Mouse (Mus musculus) embryonic stem cell, embryonic (primary cell): ENCODE data around the gene Metrnl.

ENCODE experiments used
- CTCF ChIA-PET, 4 experiments: fragments of 300-600 bp in 2 of 4; fragments of 350-600 bp in 2 of 4; sonication (Branson Sonifier 250); formaldehyde crosslinking; loops; one replicate each; lab custom pipeline; 2022; ENCODE audit warnings: inconsistent platforms in 2 of 4; lab: Charles Lee
- POLR2A ChIA-PET, 4 experiments: fragments of 300-600 bp in 2 of 4; fragments of 350-600 bp in 2 of 4; sonication (Branson Sonifier 250); formaldehyde crosslinking; loops; one replicate each; lab custom pipeline; 2022; ENCODE audit warnings: antibody characterized with exemption in 4 of 4, inconsistent platforms in 1 of 4; lab: Charles Lee

Gene Metrnl

GRCm38 (mm10) chr11:121672990-121673572, 28.3 kb upstream of the Metrnl start, which contains the start of gene B3gntl1:
Gene B3gntl1 (minus strand): TSS chr11:121673153.
- ChIA-PET CTCF (interaction anchor here in 3 of 4 experiments (0.6 to 2.1 kb wide), 7 partner anchors 9 to 436 kb away, joined by 3 to 5 read pairs (median 3); partner anchors contain the start of genes Metrnl (in 1 of the 3) and Narf (in 1 of the 3)), POLR2A (interaction anchor here (0.6 to 3.8 kb wide), 96 partner anchors 8 to 1543 kb away, joined by 3 to 70 read pairs (median 4); partner anchors contain the start of genes Metrnl (in 3 of the 4), Tbcd (in 3 of the 4), Zfp750 (in 3 of the 4) and Foxk2 (in 2 of the 4))

- ChIA-PET CTCF (interaction anchor here in 2 of 4 experiments (0.7 to 2.1 kb wide), 5 partner anchors 8 to 28 kb away, joined by 3 to 5 read pairs (median 3); partner anchors contain the start of gene Metrnl (in 1 of the 2)), POLR2A (interaction anchor here (0.8 to 3.8 kb wide), 69 partner anchors 9 to 1100 kb away, joined by 3 to 70 read pairs (median 5); partner anchors contain the start of genes Metrnl (in 3 of the 4), Foxk2 (in 2 of the 4), Tbcd (in 2 of the 4) and Zfp750 (in 2 of the 4))
Observed at GRCm38 (mm10) chr11:121673629-121674028, 27.7 kb upstream of the Metrnl start.

- POLR2A ChIA-PET = interaction anchor here in 1 of 4 experiments (0.6 to 1.2 kb wide), 3 partner anchors 10 to 47 kb away, joined by 3 to 5 read pairs (median 4); no protein-coding TSS in a partner anchor
- CTCF ChIA-PET = no interaction called here
Observed at GRCm38 (mm10) chr11:121676836-121677235, 24.5 kb upstream of the Metrnl start.

- POLR2A ChIA-PET = interaction anchor here in 1 of 4 experiments (2.2 kb wide), 1 partner anchor 22 kb away, joined by 6 read pairs; the partner anchor contains the start of gene Metrnl
- CTCF ChIA-PET = interaction anchor here in 2 of 4 experiments (0.6 to 1.2 kb wide), 2 partner anchors 27 to 49 kb away, joined by 3 to 9 read pairs; no protein-coding TSS in a partner anchor
Observed at GRCm38 (mm10) chr11:121679581-121679980, 21.8 kb upstream of the Metrnl start.

GRCm38 (mm10) chr11:121680750-121681149, 20.6 kb upstream of the Metrnl start:
- CTCF ChIA-PET = no interaction called here
- POLR2A ChIA-PET = interaction anchor here in 1 of 4 experiments (2.9 kb wide), 1 partner anchor 7 kb away, joined by 10 read pairs; the partner anchor contains the start of gene B3gntl1

GRCm38 (mm10) chr11:121683243-121683642, 18.1 kb upstream of the Metrnl start:
- ChIA-PET CTCF (interaction anchor here in 1 of 4 experiments (0.6 kb wide), 1 partner anchor 564 kb away, joined by 6 read pairs; no protein-coding TSS in a partner anchor), POLR2A (interaction anchor here in 1 of 4 experiments (2.9 kb wide), 1 partner anchor 10 kb away, joined by 10 read pairs; the partner anchor contains the start of gene B3gntl1)

GRCm38 (mm10) chr11:121685491-121686001, 15.8 kb upstream of the Metrnl start:
- POLR2A ChIA-PET = interaction anchor here in 1 of 4 experiments (1.2 kb wide), 1 partner anchor 12 kb away, joined by 3 read pairs; the partner anchor contains the start of gene B3gntl1
- CTCF ChIA-PET = no interaction called here

GRCm38 (mm10) chr11:121686091-121686490, 15.3 kb upstream of the Metrnl start:
- POLR2A ChIA-PET = interaction anchor here in 2 of 4 experiments (1.0 to 1.3 kb wide), 4 partner anchors 13 kb away, joined by 3 to 5 read pairs (median 3); partner anchors contain the start of gene B3gntl1 (in 2 of the 2)
- CTCF ChIA-PET = no interaction called here

- CTCF ChIA-PET = no interaction called here
- POLR2A ChIA-PET = interaction anchor here in 2 of 4 experiments (1.0 to 1.3 kb wide), 3 partner anchors 13 to 14 kb away, joined by 3 to 5 read pairs (median 3); partner anchors contain the start of gene B3gntl1 (in 2 of the 2)
Observed at GRCm38 (mm10) chr11:121686674-121687073, 14.7 kb upstream of the Metrnl start.

- ChIA-PET CTCF (no interaction called here), POLR2A (interaction anchor here in 1 of 4 experiments (0.7 kb wide), 1 partner anchor 15 kb away, joined by 4 read pairs; the partner anchor contains the start of gene B3gntl1)
Observed at GRCm38 (mm10) chr11:121688024-121688423, 13.3 kb upstream of the Metrnl start.

- ChIA-PET POLR2A (interaction anchor here in 2 of 4 experiments (1.6 to 3.9 kb wide), 2 partner anchors 23 kb away, joined by 16 to 20 read pairs; partner anchors contain the start of gene B3gntl1 (in 2 of the 2)), CTCF (interaction anchor here in 1 of 4 experiments (0.8 to 1.5 kb wide), 7 partner anchors 12 to 459 kb away, joined by 3 to 4 read pairs (median 3); partner anchors contain the start of gene Narf)
Observed at GRCm38 (mm10) chr11:121695304-121696064, 5.9 kb upstream of the Metrnl start.

- ChIA-PET CTCF (no interaction called here), POLR2A (interaction anchor here in 2 of 4 experiments (0.8 to 3.9 kb wide), 3 partner anchors 24 to 83 kb away, joined by 3 to 16 read pairs (median 7); partner anchors contain the start of gene B3gntl1 (in 2 of the 2))
Observed at GRCm38 (mm10) chr11:121697271-121697670, 4.1 kb upstream of the Metrnl start.

- ChIA-PET POLR2A (interaction anchor here in 1 of 4 experiments (0.8 kb wide), 1 partner anchor 541 kb away, joined by 3 read pairs; no protein-coding TSS in a partner anchor), CTCF (no interaction called here)
Observed at GRCm38 (mm10) chr11:121698381-121698955, 2.9 kb upstream of the Metrnl start.

- ChIA-PET POLR2A (interaction anchor here in 3 of 4 experiments (0.9 to 4.6 kb wide), 16 partner anchors 10 to 465 kb away, joined by 3 to 70 read pairs (median 4); partner anchors contain the start of genes B3gntl1 (in 3 of the 3), Narf (in 1 of the 3), Ptchd3 (in 1 of the 3) and Rab40b (in 1 of the 3)), CTCF (interaction anchor here in 3 of 4 experiments (0.6 to 2.5 kb wide), 9 partner anchors 29 to 1763 kb away, joined by 3 to 7 read pairs (median 3); partner anchors contain the start of gene B3gntl1 (in 1 of the 3))
Observed at GRCm38 (mm10) chr11:121702111-121702894, 959 bp downstream of the Metrnl start.

- ChIA-PET CTCF (interaction anchor here in 2 of 4 experiments (0.9 to 2.5 kb wide), 5 partner anchors 13 to 144 kb away, joined by 3 to 7 read pairs (median 3); partner anchors contain the start of gene B3gntl1 (in 1 of the 2)), POLR2A (interaction anchor here in 2 of 4 experiments (0.6 to 4.6 kb wide), 14 partner anchors 11 to 583 kb away, joined by 3 to 70 read pairs (median 4); partner anchors contain the start of genes B3gntl1 (in 2 of the 2), Narf (in 1 of the 2) and Ptchd3 (in 1 of the 2))
Observed at GRCm38 (mm10) chr11:121702895-121703618, 1.7 kb downstream of the Metrnl start.
